Mouse (Mus musculus) common myeloid progenitor, adult 5-6 weeks (primary cell): ENCODE measurements at regions not wholly inside any gene's neighbourhood (a gene's known extent, or its start where the extent isn't known, plus 50 kb on each side); places are given as distances from the start of the nearest gene placed in this dataset.

Experiments used
- ATAC-seq: replicated peaks from 2 replicates; pipeline ENCODE4 v1.8.0; 2016; ENCODE audit warnings: low read depth, mild to moderate bottlenecking, moderate TSS enrichment, inconsistent platforms; ENCODE audit not compliant: poor library complexity, severe bottlenecking

DNA sequence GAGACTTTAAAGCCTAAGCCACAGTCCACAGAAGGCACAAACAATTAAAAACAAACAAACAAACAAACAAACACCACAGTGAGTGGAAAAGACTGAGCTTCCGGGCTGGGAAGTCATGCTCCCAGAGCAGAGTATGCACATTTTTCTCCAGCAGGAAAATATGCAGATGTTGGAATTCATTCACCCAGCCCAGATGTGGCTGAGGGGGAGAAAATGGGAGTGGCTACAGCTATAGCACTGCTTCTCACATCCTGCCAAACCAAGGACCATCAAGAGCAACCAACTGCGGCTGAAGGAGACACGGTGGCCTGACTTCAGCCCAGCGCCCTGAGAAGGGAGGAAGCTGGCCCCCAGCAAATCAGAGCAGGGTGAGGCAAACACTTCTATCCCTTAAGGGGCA lies 65.6 kb upstream of the Cxcl12 start:
- no peak for ATAC-seq

DNA sequence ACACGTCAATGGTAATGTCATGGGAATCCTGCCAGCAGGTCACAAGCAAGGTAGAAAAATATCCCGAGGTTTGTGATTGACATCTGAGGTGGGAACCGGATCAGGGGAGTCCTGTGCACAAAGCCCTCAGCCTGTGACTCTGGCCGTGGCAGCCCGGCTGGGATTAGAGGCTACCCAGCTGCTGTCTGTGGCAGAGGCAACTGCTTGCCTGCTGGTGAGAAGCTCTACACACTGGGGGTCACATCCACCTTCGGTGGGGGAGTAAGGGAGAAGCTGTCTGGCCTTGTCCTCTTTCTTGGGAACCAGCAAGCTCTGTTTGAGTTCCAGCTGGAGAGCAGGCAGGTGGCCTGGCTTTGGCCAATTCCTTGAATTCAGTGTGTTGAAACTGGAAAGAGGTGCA lies 64.3 kb upstream of the Cxcl12 start:
- no peak for ATAC-seq

DNA sequence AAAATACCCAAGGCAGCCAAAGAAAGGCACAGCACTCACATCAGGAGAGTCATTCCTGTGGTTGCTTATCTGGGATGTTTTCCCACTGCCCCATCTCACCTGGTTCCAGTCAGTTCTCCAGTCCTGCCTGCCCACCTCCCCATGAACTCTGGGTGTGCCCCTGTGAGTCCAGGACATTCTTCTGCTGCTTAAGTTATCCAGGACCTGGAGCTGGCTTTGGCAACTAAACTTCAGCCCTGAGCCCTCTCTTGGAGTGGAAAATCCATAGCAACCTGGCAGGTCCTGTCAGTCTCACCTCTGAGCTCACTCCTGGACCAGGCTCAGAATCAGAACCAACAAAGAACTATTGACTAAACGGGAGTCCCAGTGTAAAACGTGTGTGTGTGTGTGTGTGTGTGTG lies 63.9 kb upstream of the Cxcl12 start:
- ATAC-seq = no peak

DNA sequence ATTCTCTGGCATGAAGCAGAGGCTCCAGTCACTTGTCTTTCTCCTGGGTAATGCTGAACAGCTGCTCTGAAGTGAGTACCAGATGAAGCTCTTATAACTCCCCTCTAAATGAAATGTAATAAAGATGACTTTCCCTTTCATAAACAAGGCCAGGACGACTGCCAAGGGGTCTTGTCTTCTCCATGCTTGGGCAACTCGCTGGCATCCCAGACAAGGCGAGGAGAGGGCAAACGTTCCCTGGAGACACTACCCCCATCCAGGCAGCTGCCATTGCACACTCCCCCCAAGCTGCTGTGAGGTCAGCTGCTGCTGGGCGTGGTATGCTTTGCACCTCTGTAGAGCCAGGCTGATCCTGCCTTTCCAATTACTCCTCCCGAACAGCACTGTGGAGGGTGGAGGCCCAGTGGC lies 63.1 kb upstream of the Cxcl12 start:
- no peak for ATAC-seq

DNA sequence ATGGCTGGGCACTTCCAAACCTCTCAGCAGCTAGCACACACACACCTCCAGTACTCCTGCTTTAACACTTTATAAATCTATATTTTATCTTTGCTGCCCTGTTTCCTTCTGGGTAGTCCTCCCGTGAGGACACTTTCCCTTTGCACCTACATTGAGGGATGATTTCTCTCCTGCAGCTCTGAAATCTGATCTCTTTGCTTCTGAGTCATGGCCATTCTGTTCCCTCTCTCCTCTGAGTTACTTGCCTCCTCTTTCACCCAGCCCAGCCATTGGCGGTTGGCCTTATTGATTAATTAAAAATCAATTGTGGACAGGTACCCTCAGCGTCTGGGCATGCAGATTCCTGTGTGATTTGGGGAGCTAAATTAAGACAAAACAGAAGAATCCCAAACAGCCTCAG lies 58.0 kb upstream of the Cxcl12 start:
- no peak for ATAC-seq

DNA sequence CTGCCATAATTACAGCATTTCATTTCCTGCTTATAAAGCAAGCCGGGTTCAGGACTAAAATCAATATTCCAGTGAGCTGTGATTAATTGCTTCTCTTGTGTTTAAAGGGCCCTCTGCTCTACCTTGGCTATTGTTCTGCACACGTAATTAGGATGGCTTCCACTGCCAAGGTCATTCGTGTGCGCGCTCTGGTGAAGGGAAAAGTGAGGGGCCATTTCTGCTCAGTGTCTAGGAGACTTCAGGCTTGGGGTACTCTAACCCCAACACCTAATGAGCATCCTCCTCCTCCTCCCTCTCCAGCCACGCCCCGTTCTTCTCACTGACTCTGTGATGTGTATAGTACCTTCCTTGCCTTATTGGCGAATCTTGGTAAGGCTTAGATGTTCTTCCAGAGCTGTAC lies 53.5 kb upstream of the Cxcl12 start:
- ATAC-seq = no peak

DNA sequence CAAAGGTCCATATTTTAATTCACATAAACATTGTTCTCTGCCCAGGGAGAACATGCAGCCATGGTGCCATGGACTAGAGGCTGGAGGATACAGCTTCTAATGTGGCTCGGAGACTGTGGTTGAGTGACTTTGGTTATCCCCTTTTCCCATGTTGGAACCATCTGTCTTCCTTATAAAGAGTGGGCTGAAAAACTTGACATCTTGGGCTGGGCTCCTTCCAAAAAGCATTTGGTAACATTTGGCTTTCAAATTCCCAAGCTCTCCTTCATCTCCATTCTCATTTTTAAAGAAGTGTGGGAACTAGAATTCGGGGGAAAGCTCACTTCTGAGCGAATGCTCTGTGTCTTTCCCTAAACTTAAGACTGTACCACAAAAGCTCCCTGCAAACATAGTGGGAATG lies 50.3 kb upstream of the Cxcl12 start:
- no peak for ATAC-seq
